Mouse (Mus musculus): ENCODE data around the gene Map7d3. TPM values are rescaled to one million over a fixed set of nuclear protein-coding genes. Genes with fewer than 3 reads are reported as not detected.
A peak's percentile ranks its signal among the peaks of the same experiment; 100 is the strongest.

The Map7d3 gene
- 1.6 and 2.3 TPM in 2 replicates for polyA plus RNA-seq (2016; fragmentation: Nextera tagmentation; extraction: Ambion mirVana)

DNA sequence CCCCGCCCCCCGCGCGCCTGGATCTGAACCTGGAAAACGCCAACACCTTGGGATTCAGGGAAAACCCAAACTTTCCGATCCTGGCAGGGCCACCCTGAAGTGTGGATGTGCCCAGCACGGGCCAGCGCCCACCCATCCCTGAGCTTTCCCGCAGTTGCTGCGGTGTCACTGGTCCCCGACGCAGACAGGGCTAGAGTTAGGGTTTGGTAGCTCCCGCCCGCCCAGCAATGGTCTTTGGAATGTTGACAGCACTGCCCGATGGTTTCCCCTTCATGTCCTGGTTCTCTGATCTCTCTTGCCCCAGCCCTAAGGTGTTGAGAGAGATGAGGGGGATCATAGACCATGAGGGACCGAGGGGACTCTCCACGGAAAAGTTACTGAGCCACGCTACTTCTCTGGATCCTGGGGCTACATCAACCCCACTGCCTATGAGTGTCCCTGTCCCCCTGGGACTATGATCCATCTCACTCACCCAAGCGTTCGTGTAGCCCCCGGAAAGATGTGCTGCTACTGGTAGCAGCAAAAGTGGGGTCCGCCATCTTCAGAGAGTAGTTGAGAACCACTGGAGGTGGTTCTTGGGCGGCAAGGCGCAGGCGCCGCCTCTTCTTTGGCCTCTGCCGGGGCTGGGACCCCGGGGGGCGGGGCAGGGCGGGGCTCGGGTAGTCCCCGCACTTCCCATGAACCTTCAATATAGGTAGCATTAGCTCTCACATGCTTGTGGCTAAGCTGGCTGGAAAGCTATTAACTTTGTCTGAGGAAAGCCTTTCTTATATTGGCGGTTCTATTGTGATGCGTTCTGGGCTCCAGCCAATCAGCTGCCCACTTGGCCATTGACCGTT lies at the start of gene Map7d3:
TSS of gene Map7d3 (minus strand) at position 562 of the 839 bp plus-strand sequence.
- no peak within 1 kb of the TSS for H3K27ac ChIP-seq (replicated peaks)
- peak within 1 kb of the TSS; percentile 20; the same call in 1 of the 2 replicates for H3K9ac ChIP-seq (replicated peaks)
- H3K9me3 ChIP-seq: no peaks in the 10 kb centered on the region
- ATAC-seq (ENCODE audit: low FRiP score, low read depth): peak; percentile 78
- no peaks in the 10 kb centered on the region for H3K4me1 ChIP-seq
- H3K36me3 ChIP-seq: no peaks in the 10 kb centered on the region
- H3K27me3 ChIP-seq: no peaks in the 10 kb centered on the region
- 22% methylated on average over 35 of the region's 35 CpGs for WGBS
- peak within 1 kb of the TSS; percentile 64 for H3K4me2 ChIP-seq (replicated peaks)
- peak within 1 kb of the TSS; percentile 46 for H3K4me3 ChIP-seq

- Histone ChIP-seq H3K27ac (replicated peaks) (no peak within 1 kb of the TSS), H3K4me3 (no peak within 1 kb of the TSS), H3K4me1 (no peaks in the 10 kb centered on the region), H3K9me3 (no peaks in the 10 kb centered on the region), H3K36me3 (no peaks in the 10 kb centered on the region), H3K27me3 (no peaks in the 10 kb centered on the region), H3K4me2 (replicated peaks) (no peak within 1 kb of the TSS), H3K9ac (replicated peaks) (no peak within 1 kb of the TSS)
- ATAC-seq (ENCODE audit: low FRiP score, low read depth): no peak
- 82% methylated on average over 2 of the region's 2 CpGs for WGBS
Observed at GRCm38 (mm10) chrX:56869863-56870262, 47.7 kb upstream of the Map7d3 start, which contains the start of gene Adgrg4. TSS of gene Adgrg4 (plus strand) at chrX:56870163.

DNA sequence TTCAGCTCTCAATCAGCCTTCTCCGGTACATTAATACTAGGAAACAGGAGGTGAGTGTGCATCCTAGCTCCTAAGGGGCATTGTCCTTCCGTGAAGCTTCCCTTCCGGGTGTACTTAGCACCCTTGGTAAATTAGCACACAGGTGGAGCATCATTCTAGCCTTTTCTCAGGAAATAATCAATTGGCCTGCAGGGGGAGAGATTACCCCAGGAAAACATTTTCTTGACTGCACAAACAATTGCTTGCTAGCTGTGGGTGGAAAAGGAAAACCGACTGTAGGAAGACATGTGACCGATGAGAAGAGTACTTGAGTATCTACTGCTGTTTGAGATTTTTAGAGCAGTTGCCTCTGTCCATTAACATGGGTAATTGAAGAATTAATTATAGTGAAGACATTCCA lies 19.1 kb upstream of the Map7d3 start:
- Histone ChIP-seq H3K27me3 (no peaks in the 10 kb centered on the region), H3K27ac (replicated peaks) (no peak overlapping the region), H3K4me2 (replicated peaks) (no peak overlapping the region), H3K4me3 (no peak overlapping the region), H3K4me1 (no peaks in the 10 kb centered on the region), H3K9me3 (no peaks in the 10 kb centered on the region), H3K9ac (replicated peaks) (no peak overlapping the region), H3K36me3 (no peaks in the 10 kb centered on the region)
- ATAC-seq (ENCODE audit: low FRiP score, low read depth): no peak
- WGBS: 75% methylated on average over 5 of the region's 5 CpGs

- no peaks in the 10 kb centered on the region for H3K9me3 ChIP-seq
- H3K4me3 ChIP-seq: no peak overlapping the region
- no peaks in the 10 kb centered on the region for H3K4me1 ChIP-seq
- ATAC-seq (ENCODE audit: low FRiP score, low read depth): no peak
- no peak overlapping the region for H3K4me2 ChIP-seq (replicated peaks)
- H3K27ac ChIP-seq (replicated peaks): no peak overlapping the region
- no peaks in the 10 kb centered on the region for H3K36me3 ChIP-seq
- no peaks in the 10 kb centered on the region for H3K27me3 ChIP-seq
- H3K9ac ChIP-seq (replicated peaks): no peak overlapping the region
Observed at GRCm38 (mm10) chrX:56839369-56839768, 17.2 kb upstream of the Map7d3 start.

DNA sequence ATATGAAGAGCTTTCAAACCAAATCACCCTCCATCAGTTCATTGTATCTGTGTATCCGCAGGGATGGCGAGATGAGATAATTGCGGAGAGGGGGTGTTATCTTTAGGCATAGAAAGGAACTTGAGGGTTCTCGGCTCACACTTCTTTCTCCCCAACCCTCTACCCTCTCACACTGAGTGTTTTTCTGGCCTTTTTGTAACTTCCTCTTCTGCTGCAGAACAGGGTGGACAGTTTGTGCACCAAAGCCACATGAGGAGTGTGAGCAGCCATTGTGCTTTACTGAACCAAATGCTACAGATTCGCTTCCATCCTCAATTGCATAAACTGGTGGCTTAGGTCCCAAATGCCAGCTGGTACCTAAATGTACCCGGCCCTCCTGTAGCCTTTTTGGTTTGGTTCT lies 13.7 kb upstream of the Map7d3 start:
- H3K4me1 ChIP-seq: no peaks in the 10 kb centered on the region
- no peaks in the 10 kb centered on the region for H3K9me3 ChIP-seq
- H3K9ac ChIP-seq (replicated peaks): no peak overlapping the region
- ATAC-seq (ENCODE audit: low FRiP score, low read depth): no peak
- no peak overlapping the region for H3K4me2 ChIP-seq (replicated peaks)
- WGBS: 88% methylated on average over 6 of the region's 6 CpGs
- no peaks in the 10 kb centered on the region for H3K36me3 ChIP-seq
- H3K27ac ChIP-seq (replicated peaks): no peak overlapping the region
- no peak overlapping the region for H3K4me3 ChIP-seq
- H3K27me3 ChIP-seq: no peaks in the 10 kb centered on the region

GRCm38 (mm10) chrX:56827492-56827891 lies 5.4 kb upstream of the Map7d3 start:
- no peaks in the 10 kb centered on the region for H3K27me3 ChIP-seq
- no peaks in the 10 kb centered on the region for H3K36me3 ChIP-seq
- H3K4me3 ChIP-seq: no peak overlapping the region
- no peaks in the 10 kb centered on the region for H3K9me3 ChIP-seq
- WGBS: 78% methylated on average over 6 of the region's 6 CpGs
- no peak overlapping the region for H3K4me2 ChIP-seq (replicated peaks)
- H3K27ac ChIP-seq (replicated peaks): no peak overlapping the region
- H3K4me1 ChIP-seq: no peaks in the 10 kb centered on the region
- ATAC-seq (ENCODE audit: low FRiP score, low read depth): no peak
- H3K9ac ChIP-seq (replicated peaks): no peak overlapping the region

- Histone ChIP-seq H3K4me2 (replicated peaks) (no peak overlapping the region), H3K4me1 (no peaks in the 10 kb centered on the region; the same call in 1 of the 2 replicates), H3K27me3 (no peaks in the 10 kb centered on the region), H3K9ac (replicated peaks) (no peak overlapping the region), H3K36me3 (peaks cover 3% of the 10 kb centered on the region), H3K9me3 (no peaks in the 10 kb centered on the region), H3K27ac (replicated peaks) (no peak overlapping the region), H3K4me3 (no peak overlapping the region)
- ATAC-seq (ENCODE audit: low FRiP score, low read depth): peak; percentile 72
- 54% methylated on average over 15 of the region's 15 CpGs for WGBS
Observed at GRCm38 (mm10) chrX:56791268-56791667, 30.9 kb downstream of the Map7d3 start.

DNA sequence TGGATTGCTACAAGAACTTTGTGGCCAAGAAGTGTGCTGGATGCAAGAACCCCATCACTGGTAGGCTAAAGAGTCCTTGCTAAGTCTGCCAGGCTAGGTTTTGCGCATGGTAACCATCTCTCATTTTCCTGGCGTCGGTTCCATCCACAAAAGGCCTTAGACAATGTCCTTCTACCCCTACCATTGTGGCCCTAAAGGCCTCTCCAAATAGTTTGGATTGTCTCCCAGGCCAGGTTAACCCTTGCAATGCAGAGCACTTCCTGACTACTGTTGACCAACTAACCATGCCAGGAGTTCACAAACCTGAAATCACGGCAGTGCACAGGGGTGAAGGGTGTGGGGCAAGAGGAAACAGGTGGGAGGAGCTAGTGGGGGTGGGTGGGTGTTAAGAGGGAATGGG lies 31.5 kb downstream of the Map7d3 start:
- H3K27me3 ChIP-seq: no peaks in the 10 kb centered on the region
- no peak overlapping the region for H3K9ac ChIP-seq (replicated peaks)
- H3K9me3 ChIP-seq: no peaks in the 10 kb centered on the region
- H3K36me3 ChIP-seq: peaks cover 3% of the 10 kb centered on the region
- no peak overlapping the region for H3K4me3 ChIP-seq
- H3K4me1 ChIP-seq: peaks cover 6% of the 10 kb centered on the region; the same call in 1 of the 2 replicates
- no peak overlapping the region for H3K27ac ChIP-seq (replicated peaks)
- WGBS: 72% methylated on average over 4 of the region's 4 CpGs
- ATAC-seq (ENCODE audit: low FRiP score, low read depth): no peak
- no peak overlapping the region for H3K4me2 ChIP-seq (replicated peaks)

GRCm38 (mm10) chrX:56787486-56787885 lies 34.6 kb downstream of the Map7d3 start:
- no peak overlapping the region for H3K27ac ChIP-seq (replicated peaks)
- no peak overlapping the region for H3K9ac ChIP-seq (replicated peaks)
- peaks cover 3% of the 10 kb centered on the region for H3K36me3 ChIP-seq
- peaks cover 6% of the 10 kb centered on the region; the same call in 1 of the 2 replicates for H3K4me1 ChIP-seq
- 82% methylated on average over 3 of the region's 3 CpGs for WGBS
- ATAC-seq (ENCODE audit: low FRiP score, low read depth): no peak
- no peaks in the 10 kb centered on the region for H3K27me3 ChIP-seq
- H3K4me3 ChIP-seq: no peak overlapping the region
- H3K4me2 ChIP-seq (replicated peaks): no peak overlapping the region
- H3K9me3 ChIP-seq: no peaks in the 10 kb centered on the region

GRCm38 (mm10) chrX:56786281-56787061 lies 35.7 kb downstream of the Map7d3 start:
- peak; percentile 44; the same call in 1 of the 2 replicates for ATAC-seq (ENCODE audit: low FRiP score, low read depth)
- Histone ChIP-seq H3K36me3 (peaks cover 3% of the 10 kb centered on the region), H3K9ac (replicated peaks) (no peak overlapping the region), H3K9me3 (no peaks in the 10 kb centered on the region), H3K4me3 (no peak overlapping the region), H3K27me3 (no peaks in the 10 kb centered on the region), H3K4me2 (replicated peaks) (no peak overlapping the region), H3K27ac (replicated peaks) (no peak overlapping the region), H3K4me1 (peaks cover 6% of the 10 kb centered on the region; the same call in 1 of the 2 replicates)
- WGBS: 77% methylated on average over 6 of the region's 6 CpGs

DNA sequence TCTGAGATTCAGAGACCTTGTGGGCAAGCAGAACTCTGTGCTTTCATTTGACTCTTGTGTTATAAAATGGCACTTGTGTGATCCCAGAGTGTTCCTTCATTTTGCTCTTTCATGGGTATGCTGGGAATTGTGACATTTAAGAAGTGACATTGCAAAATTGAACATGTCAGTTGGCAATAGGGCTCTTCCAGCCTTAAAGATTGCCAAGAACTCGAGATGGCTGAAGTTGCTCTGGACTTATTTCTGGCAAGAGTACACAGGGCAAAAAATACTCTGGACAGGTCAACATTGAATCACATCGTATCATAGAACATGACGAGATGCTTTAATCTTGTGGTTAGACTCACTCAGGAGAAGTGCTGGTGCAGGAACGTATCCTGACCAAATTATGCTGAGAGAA lies 48.8 kb downstream of the Map7d3 start:
- WGBS: 91% methylated on average over 4 of the region's 4 CpGs
- no peaks in the 10 kb centered on the region for H3K4me1 ChIP-seq
- no peaks in the 10 kb centered on the region for H3K36me3 ChIP-seq
- no peak overlapping the region for H3K4me2 ChIP-seq (replicated peaks)
- no peak for ATAC-seq (ENCODE audit: low FRiP score, low read depth)
- no peaks in the 10 kb centered on the region for H3K9me3 ChIP-seq
- H3K4me3 ChIP-seq: no peak overlapping the region
- H3K9ac ChIP-seq (replicated peaks): no peak overlapping the region
- no peak overlapping the region for H3K27ac ChIP-seq (replicated peaks)
- no peaks in the 10 kb centered on the region for H3K27me3 ChIP-seq

- Histone ChIP-seq H3K4me2 (replicated peaks) (no peak overlapping the region), H3K4me3 (no peak overlapping the region), H3K9me3 (no peaks in the 10 kb centered on the region), H3K36me3 (no peaks in the 10 kb centered on the region), H3K27ac (replicated peaks) (no peak overlapping the region), H3K9ac (replicated peaks) (no peak overlapping the region), H3K27me3 (no peaks in the 10 kb centered on the region), H3K4me1 (no peaks in the 10 kb centered on the region)
- no peak for ATAC-seq (ENCODE audit: low FRiP score, low read depth)
- WGBS: 81% methylated on average over 1 of the region's 1 CpGs
Observed at GRCm38 (mm10) chrX:56771751-56772150, 50.4 kb downstream of the Map7d3 start.
